Mouse (Mus musculus) olfactory bulb, adult 2 months (tissue): ENCODE data around the gene Fbxl18.

Experiments used
- CTCF ChIP-seq: fragments of 200-500 bp; IDR thresholded peaks from 2 replicates; pipeline ENCODE4 v1.5.1; 2012; ENCODE audit warnings: low read depth, mild to moderate bottlenecking, low read length, moderate library complexity; ENCODE audit not compliant: insufficient read depth
- POLR2A ChIP-seq: fragments of 200-500 bp; IDR thresholded peaks from 2 replicates; pipeline ENCODE4 v1.6.1; 2012; ENCODE audit warnings: mild to moderate bottlenecking, low read depth, low read length, moderate library complexity; ENCODE audit not compliant: insufficient read depth

DNA sequence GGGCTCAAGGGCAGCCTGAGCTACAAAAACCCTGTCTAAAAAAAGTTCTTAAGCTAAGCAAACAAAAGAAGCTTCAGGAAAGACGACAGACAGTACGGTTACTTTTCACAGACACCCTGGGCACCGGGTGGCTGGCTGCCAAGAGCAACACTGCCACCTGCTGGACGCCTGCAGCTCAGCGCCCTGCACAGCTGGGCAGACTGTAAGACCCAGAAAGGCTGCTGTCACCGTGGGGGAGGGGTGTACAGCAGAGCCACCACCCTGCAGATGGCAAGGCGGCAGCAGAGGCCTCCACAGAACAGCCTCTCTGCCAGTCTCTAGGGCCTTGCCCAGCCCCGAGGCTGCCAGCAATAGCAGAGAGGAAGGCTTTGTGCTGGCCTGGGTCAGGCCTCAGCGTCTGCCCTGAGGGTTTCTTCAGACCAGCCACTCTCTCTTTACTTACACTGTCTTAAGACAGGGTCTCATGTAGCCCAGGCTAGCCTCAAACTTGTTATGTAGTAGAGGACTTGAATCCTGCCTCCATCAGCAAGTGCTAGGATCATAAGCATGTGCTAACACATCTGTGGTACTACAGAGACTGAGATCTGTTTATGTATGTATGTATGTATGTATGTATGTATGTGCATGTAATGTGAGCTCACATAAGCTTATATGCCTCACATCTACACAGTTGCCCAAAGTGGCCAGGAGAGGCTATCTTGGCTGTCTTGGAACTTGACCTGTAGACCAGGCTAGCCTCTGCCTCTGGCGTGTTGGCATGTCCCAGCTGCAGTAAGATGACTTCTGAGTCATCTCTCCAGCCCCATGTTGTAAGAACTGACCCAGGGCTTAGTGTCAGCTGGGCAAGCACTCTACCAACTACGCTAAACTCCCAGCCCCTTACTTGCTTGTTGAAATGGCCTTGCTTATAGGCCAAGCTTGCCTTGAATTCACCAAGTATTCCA, 17.6 kb downstream of the Fbxl18 start:
- TF ChIP-seq CTCF (peak; percentile 97), POLR2A (no peak)
